Mouse (Mus musculus) spleen, adult 2 months (tissue): Measurements from ENCODE around the gene Prap1. TPM values are rescaled to one million over a fixed set of nuclear protein-coding genes. Genes with fewer than 3 reads are reported as not detected.

Experiments
- DNase-seq, 2 experiments: peaks; one replicate each; pipeline versions ENCODE4 v3.0.0 to v3.0.0-alpha.2; 2012 to 2021; ENCODE audit warnings: low spot score in 2 of 2, low read depth in 1 of 2
- H3K27ac ChIP-seq: fragments of 200-500 bp; 2 replicates; pipeline ENCODE4 v1.5.1; 2012; ENCODE audit warnings: low read length, inconsistent platforms; ENCODE audit not compliant: insufficient read depth
- H3K27me3 ChIP-seq: fragments of 200-500 bp; 2 replicates; pipeline ENCODE4 v1.6.1; 2012; ENCODE audit warnings: mild to moderate bottlenecking, moderate library complexity, low read length, inconsistent platforms; ENCODE audit not compliant: control insufficient read depth, insufficient read depth
- H3K36me3 ChIP-seq: fragments of 200-500 bp; 2 replicates; pipeline ENCODE4 v1.6.1; 2012; ENCODE audit warnings: mild to moderate bottlenecking, low read length, inconsistent platforms; ENCODE audit not compliant: control insufficient read depth, insufficient read depth
- H3K4me1 ChIP-seq: fragments of 200-500 bp; 2 replicates; pipeline ENCODE4 v1.6.1; 2011; ENCODE audit warnings: inconsistent platforms; ENCODE audit not compliant: control insufficient read depth, insufficient read depth, insufficient read length
- H3K4me3 ChIP-seq: fragments of 200-500 bp; 2 replicates; pipeline ENCODE4 v1.5.1; 2011; ENCODE audit warnings: mild to moderate bottlenecking, inconsistent platforms; ENCODE audit not compliant: insufficient read depth, insufficient read length; ENCODE audit errors: extremely low read depth
- CTCF ChIP-seq: fragments of 200-500 bp; IDR thresholded peaks from 2 replicates; pipeline ENCODE4 v1.5.1; 2011; ENCODE audit warnings: mild to moderate bottlenecking, inconsistent platforms; ENCODE audit not compliant: insufficient read depth, insufficient read length, insufficient replicate concordance; ENCODE audit errors: extremely low read depth
- POLR2A ChIP-seq: fragments of 200-500 bp; IDR thresholded peaks from 2 replicates; pipeline ENCODE4 v1.6.1; 2011; ENCODE audit warnings: low read depth, low read length, inconsistent platforms
- WGBS: fragments of 180-500 bp; shearing (Covaris S2); methylation state at CpG from one replicate; pipeline ENCODE4 v1.1.7; 2018; 5-methylcytosine and 5-hydroxymethylcytosine counted together
- polyA plus RNA-seq: library from polyadenylated mRNA; depleted of rRNA; stranded (reverse); fragments of >200 nt; gene quantifications from 2 replicates; pipeline ENCODE4 v1.2.3, GENCODE M21; 2012

Prap1 gene
- polyA plus RNA-seq, 1 experiment, result not detected

DNA sequence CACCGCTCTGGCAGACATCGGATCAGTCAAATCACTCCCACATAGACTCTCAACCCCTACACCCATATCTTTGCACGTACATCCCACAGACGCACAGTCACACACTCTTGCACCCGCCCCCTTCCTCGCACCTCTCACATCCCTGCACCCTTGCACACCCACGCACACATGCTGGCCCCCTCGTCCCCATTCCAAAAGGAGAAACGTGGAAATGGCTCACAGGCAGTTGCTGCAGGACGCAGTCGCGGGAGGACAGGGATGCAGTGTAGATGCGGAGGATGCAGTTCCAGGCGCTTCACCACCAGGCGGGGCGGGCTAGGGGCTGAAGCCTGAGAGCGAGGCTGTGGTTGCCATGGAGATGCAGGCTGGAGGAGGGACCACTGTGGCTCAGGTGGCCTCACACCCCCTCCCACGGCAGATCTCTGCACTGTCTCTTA is 10.9 kb upstream of the Prap1 start, which contains the start of gene Caly:
Gene Caly, minus strand, starts transcription at position 307 of the 437 bp plus-strand sequence.
- H3K4me3 ChIP-seq, result no peak within 1 kb of the TSS
- no peak for TF ChIP-seq POLR2A
- no peak for TF ChIP-seq CTCF
- H3K27ac ChIP-seq, result no peak within 1 kb of the TSS
- no peaks in the 10 kb centered on the region for H3K36me3 ChIP-seq
- WGBS, result 10% methylated on average over 18 of the region's 18 CpGs
- no peaks in the 10 kb centered on the region for H3K4me1 ChIP-seq
- no peak for DNase-seq
- peaks cover 5% of the 10 kb centered on the region; the same call in 1 of the 2 replicates for H3K27me3 ChIP-seq

DNA sequence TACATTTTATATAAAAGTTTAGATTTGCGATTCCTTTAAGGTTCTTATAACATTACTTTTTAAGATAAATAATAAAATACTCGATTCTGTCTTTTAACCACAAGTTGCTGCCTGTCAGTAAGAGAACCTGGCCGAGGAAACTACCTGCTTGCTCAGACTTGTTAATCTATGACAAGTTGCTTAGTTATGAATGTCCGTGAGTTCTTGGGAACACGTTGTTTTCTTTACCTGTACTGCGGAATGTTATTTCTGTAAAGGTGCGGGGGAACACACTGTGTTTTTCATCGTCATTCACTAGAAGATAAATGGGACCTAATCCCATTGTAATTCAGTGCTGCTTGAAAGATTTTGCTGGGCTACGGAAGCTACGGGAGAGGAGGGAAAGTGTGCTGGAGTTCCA is 2.6 kb upstream of the Prap1 start:
- DNase-seq, result no peak
- TF ChIP-seq POLR2A (no peak), CTCF (no peak)
- no peak overlapping the region for H3K4me3 ChIP-seq
- no peaks in the 10 kb centered on the region for H3K4me1 ChIP-seq
- H3K27ac ChIP-seq, result no peak overlapping the region
- WGBS, result 88% methylated on average over 10 of the region's 10 CpGs
- no peaks in the 10 kb centered on the region for H3K27me3 ChIP-seq
- no peaks in the 10 kb centered on the region for H3K36me3 ChIP-seq

GRCm38 (mm10) chr7:140094954-140095353 is 1.8 kb downstream of the Prap1 start:
- no peak overlapping the region for H3K27ac ChIP-seq
- H3K4me1 ChIP-seq, result no peaks in the 10 kb centered on the region
- no peaks in the 10 kb centered on the region for H3K36me3 ChIP-seq
- DNase-seq, result no peak
- 57% methylated on average over 5 of the region's 5 CpGs for WGBS
- no peaks in the 10 kb centered on the region for H3K27me3 ChIP-seq
- H3K4me3 ChIP-seq, result no peak overlapping the region
- no peak for TF ChIP-seq POLR2A

GRCm38 (mm10) chr7:140095556-140095955 is 2.4 kb downstream of the Prap1 start:
- Histone ChIP-seq H3K27me3 (no peaks in the 10 kb centered on the region), H3K4me3 (no peak overlapping the region), H3K27ac (no peak overlapping the region), H3K4me1 (no peaks in the 10 kb centered on the region), H3K36me3 (no peaks in the 10 kb centered on the region)
- 52% methylated on average over 1 of the region's 1 CpGs for WGBS
- TF ChIP-seq POLR2A, result no peak
- no peak for TF ChIP-seq CTCF
- DNase-seq, result no peak

GRCm38 (mm10) chr7:140096055-140096454 is 2.9 kb downstream of the Prap1 start:
- no peak for TF ChIP-seq POLR2A
- no peak for TF ChIP-seq CTCF
- no peak overlapping the region for H3K4me3 ChIP-seq
- DNase-seq, result no peak
- no peak overlapping the region for H3K27ac ChIP-seq
- H3K4me1 ChIP-seq, result no peaks in the 10 kb centered on the region
- H3K27me3 ChIP-seq, result no peaks in the 10 kb centered on the region
- H3K36me3 ChIP-seq, result no peaks in the 10 kb centered on the region

GRCm38 (mm10) chr7:140098466-140098865 is 5.3 kb downstream of the Prap1 start:
- Histone ChIP-seq H3K36me3 (no peaks in the 10 kb centered on the region), H3K27me3 (no peaks in the 10 kb centered on the region), H3K27ac (no peak overlapping the region), H3K4me3 (no peak overlapping the region), H3K4me1 (peaks cover 3% of the 10 kb centered on the region; the same call in 1 of the 2 replicates)
- TF ChIP-seq CTCF (no peak), POLR2A (no peak)
- no peak for DNase-seq
- WGBS, result 79% methylated on average over 1 of the region's 1 CpGs

- 93% methylated on average over 10 of the region's 10 CpGs for WGBS
- no peak for DNase-seq
- Histone ChIP-seq H3K4me3 (no peak overlapping the region), H3K36me3 (peaks cover 2% of the 10 kb centered on the region; the same call in 1 of the 2 replicates), H3K27ac (no peak overlapping the region), H3K4me1 (peaks cover 3% of the 10 kb centered on the region; the same call in 1 of the 2 replicates), H3K27me3 (no peaks in the 10 kb centered on the region)
- TF ChIP-seq POLR2A, result no peak
- TF ChIP-seq CTCF, result no peak
Observed at GRCm38 (mm10) chr7:140101498-140101897, 8.3 kb downstream of the Prap1 start.
